Comparison of ENCODE assay signal across 18 mouse cellular contexts in genomic region chr8:78307131-78307530, GRCm38 (mm10).
DNase-seq lines count a peak whose midpoint lies in the region; ATAC-seq and TF ChIP-seq lines count a peak whose summit lies in the region.
"Had no signal": no experiment of that assay in that cellular context is flagged by ENCODE, and none has a peak within 500 bp of the region (broad histone marks: within the 10 kb centered on the region; RNA-seq: fewer than 3 reads in every experiment).

No protein-coding gene starts in this region.

- H3K4me1 ChIP-seq in hindbrain, postnatal 0 days (ENCODE audit: insufficient read depth, low read length): no peaks in the 10 kb centered on the region
- H3K4me1 ChIP-seq in hindbrain, embryonic 12.5 days: peaks cover 6% of the 10 kb centered on the region; the same call in 1 of the 2 replicates
- no peaks in the 10 kb centered on the region; the same call in 1 of the 2 replicates for H3K4me1 ChIP-seq in midbrain, embryonic 16.5 days (ENCODE audit: control insufficient read depth, insufficient read depth, low read length)
- H3K4me1 ChIP-seq in midbrain, embryonic 15.5 days: peaks cover 5% of the 10 kb centered on the region; the same call in 1 of the 2 replicates
- peaks cover 16% of the 10 kb centered on the region for H3K4me1 ChIP-seq in embryonic facial prominence, embryonic 10.5 days
- H3K4me1 ChIP-seq: heart, embryonic 12.5 days; liver, embryonic 12.5 days had no signal

- no peaks in the 10 kb centered on the region for H3K27me3 ChIP-seq in hindbrain, postnatal 0 days (ENCODE audit: insufficient read depth, low read length)
- no peaks in the 10 kb centered on the region for H3K27me3 ChIP-seq in hindbrain, embryonic 12.5 days
- no peaks in the 10 kb centered on the region for H3K27me3 ChIP-seq in midbrain, embryonic 16.5 days (ENCODE audit: control insufficient read depth, insufficient read depth, low read depth, low read length)
- H3K27me3 ChIP-seq in midbrain, embryonic 15.5 days (replicated peaks): no peaks in the 10 kb centered on the region
- no peaks in the 10 kb centered on the region for H3K27me3 ChIP-seq in embryonic facial prominence, embryonic 10.5 days (replicated peaks; ENCODE audit: low read depth, poor library complexity, severe bottlenecking)
- H3K27me3 ChIP-seq: heart, embryonic 12.5 days; liver, embryonic 12.5 days; midbrain, embryonic 13.5 days; neural tube, embryonic 13.5 days had no signal

- no peak for ATAC-seq in hindbrain, postnatal 0 days
- ATAC-seq in hindbrain, embryonic 12.5 days (ENCODE audit: low FRiP score): no peak
- peak; percentile 21; the same call in 1 of the 2 replicates for ATAC-seq in midbrain, embryonic 16.5 days
- no peak; the same call in 1 of the 2 replicates for ATAC-seq in midbrain, embryonic 15.5 days (replicated peaks)
- ATAC-seq: hindbrain, embryonic 16.5 days; liver, embryonic 12.5 days; midbrain, embryonic 13.5 days had no signal

- whole genome bisulfite sequencing in hindbrain, postnatal 0 days: 61% methylated on average over 4 of the region's 4 CpGs
- WGBS in hindbrain, embryonic 12.5 days: 66% methylated on average over 4 of the region's 4 CpGs
- WGBS in midbrain, embryonic 16.5 days: 47% methylated on average over 4 of the region's 4 CpGs
- WGBS in midbrain, embryonic 15.5 days: 58% methylated on average over 4 of the region's 4 CpGs
- 61% methylated on average over 4 of the region's 4 CpGs for WGBS in embryonic facial prominence, embryonic 10.5 days

- intact Hi-C loops in gastrocnemius, postnatal 14 days (cut with DNase I; ENCODE audit: low total_unique reads): no loop called here

- no peak overlapping the region for H3K4me3 ChIP-seq in hindbrain, postnatal 0 days (ENCODE audit: low read length)
- H3K4me3 ChIP-seq in hindbrain, embryonic 12.5 days: no peak overlapping the region
- no peak overlapping the region for H3K4me3 ChIP-seq in midbrain, embryonic 16.5 days (ENCODE audit: low read depth, low read length)
- no peak overlapping the region for H3K4me3 ChIP-seq in midbrain, embryonic 15.5 days
- no peak overlapping the region for H3K4me3 ChIP-seq in embryonic facial prominence, embryonic 10.5 days
- H3K4me3 ChIP-seq: heart, embryonic 12.5 days; layer of hippocampus, adult 2 months; left cerebral cortex, adult 2 months; liver, embryonic 12.5 days; midbrain, embryonic 13.5 days; neural tube, embryonic 13.5 days had no signal

- 0 out of 2 replicates have a peak, but pooled peaks cover 4% of the 10 kb centered on the region for H3K9me3 ChIP-seq in hindbrain, postnatal 0 days (ENCODE audit: low read length)
- H3K9me3 ChIP-seq in hindbrain, embryonic 12.5 days (replicated peaks): 0 out of 2 replicates have a peak, but pooled peaks cover 7% of the 10 kb centered on the region
- peaks cover 7% of the 10 kb centered on the region for H3K9me3 ChIP-seq in midbrain, embryonic 16.5 days (replicated peaks; ENCODE audit: control insufficient read depth, low read length, poor library complexity, severe bottlenecking)
- H3K9me3 ChIP-seq in midbrain, embryonic 15.5 days: 0 out of 2 replicates have a peak, but pooled peaks cover 4% of the 10 kb centered on the region
- H3K9me3 ChIP-seq in embryonic facial prominence, embryonic 10.5 days: no peaks in the 10 kb centered on the region
- H3K9me3 ChIP-seq: heart, embryonic 12.5 days; liver, embryonic 12.5 days; midbrain, embryonic 13.5 days had no signal

- no peaks in the 10 kb centered on the region for H3K36me3 ChIP-seq in hindbrain, postnatal 0 days (ENCODE audit: insufficient read depth, low read length)
- no peaks in the 10 kb centered on the region for H3K36me3 ChIP-seq in hindbrain, embryonic 12.5 days
- no peaks in the 10 kb centered on the region for H3K36me3 ChIP-seq in midbrain, embryonic 16.5 days (ENCODE audit: control insufficient read depth, insufficient read depth, low read length)
- no peaks in the 10 kb centered on the region for H3K36me3 ChIP-seq in midbrain, embryonic 15.5 days (replicated peaks)
- H3K36me3 ChIP-seq in embryonic facial prominence, embryonic 10.5 days (replicated peaks): no peaks in the 10 kb centered on the region
- H3K36me3 ChIP-seq: heart, embryonic 12.5 days; liver, embryonic 12.5 days; midbrain, embryonic 13.5 days; neural tube, embryonic 13.5 days had no signal

- TF ChIP-seq CTCF in hindbrain, postnatal 0 days (IDR thresholded peaks at IDR 0.05; ENCODE audit: low read depth): peak; percentile 19

- no peak for DNase-seq in hindbrain, postnatal 0 days (ENCODE audit: low spot score)
- DNase-seq in NIH3T3 (ENCODE audit: low read depth): peak; percentile 8
- DNase-seq in embryonic facial prominence, embryonic 10.5 days (ENCODE audit: low spot score): peak; percentile 7
- no peak for DNase-seq in gastrocnemius, postnatal 14 days
- DNase-seq: kidney, adult 8-10 months; lung, embryonic 14.5 days; right cerebral cortex, adult 18-20 months had no signal

- no peak overlapping the region for H3K4me2 ChIP-seq in hindbrain, postnatal 0 days (ENCODE audit: low read depth, low read length)
- no peak overlapping the region for H3K4me2 ChIP-seq in hindbrain, embryonic 12.5 days (replicated peaks)
- H3K4me2 ChIP-seq in midbrain, embryonic 16.5 days (ENCODE audit: low read length): no peak overlapping the region
- H3K4me2 ChIP-seq in midbrain, embryonic 15.5 days: no peak overlapping the region
- H3K4me2 ChIP-seq: heart, embryonic 12.5 days; liver, embryonic 12.5 days; lung, embryonic 14.5 days; midbrain, embryonic 13.5 days; neural tube, embryonic 13.5 days had no signal

- H3K27ac ChIP-seq in hindbrain, postnatal 0 days: no peak overlapping the region
- no peak overlapping the region for H3K27ac ChIP-seq in hindbrain, embryonic 12.5 days
- no peak overlapping the region for H3K27ac ChIP-seq in midbrain, embryonic 16.5 days (ENCODE audit: low read length)
- no peak overlapping the region for H3K27ac ChIP-seq in midbrain, embryonic 15.5 days
- H3K27ac ChIP-seq in embryonic facial prominence, embryonic 10.5 days (replicated peaks): no peak overlapping the region
- H3K27ac ChIP-seq: layer of hippocampus, adult 2 months; left cerebral cortex, adult 2 months; liver, embryonic 12.5 days; macrophage; midbrain, embryonic 13.5 days; neural tube, embryonic 13.5 days had no signal

- H3K9ac ChIP-seq in hindbrain, postnatal 0 days (replicated peaks; ENCODE audit: low read length): no peak overlapping the region
- H3K9ac ChIP-seq in hindbrain, embryonic 12.5 days: no peak overlapping the region
- H3K9ac ChIP-seq in midbrain, embryonic 16.5 days (ENCODE audit: low read depth, low read length): no peak overlapping the region
- no peak overlapping the region for H3K9ac ChIP-seq in midbrain, embryonic 15.5 days
- H3K9ac ChIP-seq: heart, embryonic 12.5 days; liver, embryonic 12.5 days; lung, embryonic 14.5 days; midbrain, embryonic 13.5 days; neural tube, embryonic 13.5 days had no signal

Comparison
In these comparisons a context has a peak if more than half of its experiments do, and no peak if none do; other contexts are left out.
1. DNase-seq: peak in NIH3T3 (single experiment) and embryonic facial prominence, embryonic 10.5 days (single experiment); none in hindbrain, postnatal 0 days (single experiment) and gastrocnemius, postnatal 14 days (single experiment).